Mouse (Mus musculus): Measurements from ENCODE around the gene Pde8b.

Gene Pde8b

GRCm38 (mm10) chr13:95077688-95078087, 172.4 kb downstream of the Pde8b start:
- DNase-seq: no peak

- no peak for DNase-seq
Observed at GRCm38 (mm10) chr13:95076142-95076541, 174.0 kb downstream of the Pde8b start.

GRCm38 (mm10) chr13:95073445-95074172, 176.5 kb downstream of the Pde8b start:
- DNase-seq: no peak

- no peak for DNase-seq
Observed at GRCm38 (mm10) chr13:95070268-95070667, 179.9 kb downstream of the Pde8b start.

GRCm38 (mm10) chr13:95067854-95068253, 182.3 kb downstream of the Pde8b start:
- DNase-seq: peak; percentile 22

GRCm38 (mm10) chr13:95063390-95064017, 186.6 kb downstream of the Pde8b start:
- no peak for DNase-seq

- DNase-seq: peak; percentile 35
Observed at GRCm38 (mm10) chr13:95058885-95059284, 191.3 kb downstream of the Pde8b start.

- peak; percentile 16 for DNase-seq
Observed at GRCm38 (mm10) chr13:95056501-95057280, 193.4 kb downstream of the Pde8b start.

- peak; percentile 13 for DNase-seq
Observed at GRCm38 (mm10) chr13:95055742-95056388, 194.3 kb downstream of the Pde8b start.

- no peak for DNase-seq
Observed at GRCm38 (mm10) chr13:95052421-95052820, 197.7 kb downstream of the Pde8b start.

GRCm38 (mm10) chr13:95050398-95050797, 199.7 kb downstream of the Pde8b start:
- no peak for DNase-seq

GRCm38 (mm10) chr13:95044108-95044507, 206.0 kb downstream of the Pde8b start:
- no peak for DNase-seq

- DNase-seq: no peak
Observed at GRCm38 (mm10) chr13:95040140-95040738, 209.9 kb downstream of the Pde8b start.

- no peak for DNase-seq
Observed at GRCm38 (mm10) chr13:95038200-95038599, 211.9 kb downstream of the Pde8b start.

- no peak for DNase-seq
Observed at GRCm38 (mm10) chr13:95034715-95035114, 215.4 kb downstream of the Pde8b start.

- no peak for DNase-seq
Observed at GRCm38 (mm10) chr13:95034094-95034493, 216.0 kb downstream of the Pde8b start.

- no peak for DNase-seq
Observed at GRCm38 (mm10) chr13:95032973-95033372, 217.2 kb downstream of the Pde8b start.

GRCm38 (mm10) chr13:95032127-95032831, 217.9 kb downstream of the Pde8b start:
- DNase-seq: no peak

GRCm38 (mm10) chr13:95030828-95031227, 219.3 kb downstream of the Pde8b start:
- no peak for DNase-seq

GRCm38 (mm10) chr13:95020216-95020615, 229.9 kb downstream of the Pde8b start:
- DNase-seq: no peak

- no peak for DNase-seq
Observed at GRCm38 (mm10) chr13:95019345-95019744, 230.8 kb downstream of the Pde8b start.

GRCm38 (mm10) chr13:95017916-95018315, 232.2 kb downstream of the Pde8b start:
- peak; percentile 65 for DNase-seq

All from kidney, adult 9 months (tissue).